Mouse (Mus musculus): ENCODE data around the gene Sulf2. TPM values are rescaled to one million over a fixed set of nuclear protein-coding genes. Genes with fewer than 3 reads are reported as not detected.

Sulf2 gene
- total RNA-seq, 2 experiments from 2014 or later: 89.6 to 94.7 TPM

DNA sequence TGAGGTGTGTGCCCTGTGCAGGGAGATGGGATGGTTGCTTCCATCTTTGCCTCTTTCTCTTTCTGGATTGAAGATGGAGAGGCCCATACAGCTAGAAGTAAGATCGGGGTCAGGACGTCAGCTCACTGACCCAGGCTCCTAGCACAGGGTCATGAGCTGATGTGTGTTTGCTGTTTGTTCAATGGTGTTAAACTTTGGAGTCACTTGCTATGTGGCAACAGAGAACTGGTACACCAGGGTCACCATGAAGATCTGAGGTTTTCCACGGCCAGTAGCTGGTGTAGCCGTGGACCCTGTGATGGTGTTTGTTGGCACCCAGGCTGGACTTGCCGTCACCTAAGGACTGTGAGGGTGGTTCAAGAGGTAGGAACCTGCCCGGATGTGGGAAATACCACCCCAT is 63.1 kb downstream of the Sulf2 start:
- no peak for DNase-seq (ENCODE audit: low spot score in 2 of 2)

DNA sequence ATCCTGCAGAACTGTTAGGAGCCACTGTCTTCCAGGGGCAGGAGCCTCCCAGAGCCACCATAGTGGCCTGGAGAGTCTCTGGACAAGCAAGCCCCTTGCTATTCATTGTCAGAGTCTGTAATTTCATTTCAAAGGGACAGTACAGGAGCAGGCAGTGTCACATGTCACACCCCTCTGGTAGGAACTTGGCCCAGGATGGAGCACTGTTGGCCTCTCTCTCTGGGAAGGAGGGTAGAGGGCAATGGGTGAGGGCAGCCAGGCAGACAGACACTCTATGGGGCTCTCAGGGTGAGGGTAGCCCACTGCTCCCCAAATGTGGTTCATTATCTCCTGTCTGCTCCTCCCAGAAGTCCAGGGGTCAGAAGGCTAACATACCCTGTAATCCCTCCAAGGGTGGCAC is 63.9 kb downstream of the Sulf2 start:
- no peak for DNase-seq (ENCODE audit: low spot score in 2 of 2)

DNA sequence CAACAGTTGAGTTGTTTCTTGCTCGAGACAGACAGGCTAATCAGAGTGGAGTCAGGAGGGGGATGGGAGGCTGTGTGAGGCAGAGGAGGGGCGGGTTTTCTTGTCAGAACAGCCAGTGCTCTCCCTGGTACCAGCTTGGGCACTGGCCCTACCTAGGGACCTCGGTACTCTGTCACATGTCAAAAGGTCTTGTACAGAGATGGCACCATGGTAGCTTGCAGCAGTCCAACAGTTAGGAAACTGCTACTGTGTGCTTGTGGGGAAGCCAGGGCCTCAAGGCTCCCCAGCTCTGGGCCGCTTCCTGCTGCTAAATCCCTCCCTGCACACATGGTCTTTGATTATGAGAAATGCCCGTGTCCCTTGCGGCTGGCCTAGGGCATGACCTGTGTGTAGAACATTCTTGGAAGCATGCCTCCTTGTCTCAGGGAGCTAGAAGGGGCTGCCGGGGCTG is 65.3 kb downstream of the Sulf2 start:
- DNase-seq (ENCODE audit: low spot score in 2 of 2): no peak

DNA sequence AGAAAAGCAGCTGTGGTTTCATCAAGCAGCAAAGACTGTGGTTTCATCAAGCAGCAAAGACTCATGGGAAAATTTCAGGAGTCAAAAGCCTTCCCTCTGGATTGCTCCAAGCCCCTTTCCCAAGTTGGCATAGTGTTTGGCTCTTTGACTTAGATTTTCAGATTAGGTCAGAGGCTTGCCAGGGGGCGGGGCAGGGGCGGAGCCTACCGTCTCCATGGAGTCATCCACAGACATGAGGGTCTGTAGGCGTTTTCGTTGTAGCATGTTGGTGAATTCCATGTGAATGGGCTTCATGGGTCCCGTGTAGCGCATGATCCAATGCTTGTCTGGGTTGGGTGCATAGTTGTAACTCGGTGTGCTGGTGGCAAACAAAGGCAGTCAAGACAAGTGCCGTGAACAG is 66.5 kb downstream of the Sulf2 start:
- no peak for DNase-seq (ENCODE audit: low spot score in 2 of 2)

DNA sequence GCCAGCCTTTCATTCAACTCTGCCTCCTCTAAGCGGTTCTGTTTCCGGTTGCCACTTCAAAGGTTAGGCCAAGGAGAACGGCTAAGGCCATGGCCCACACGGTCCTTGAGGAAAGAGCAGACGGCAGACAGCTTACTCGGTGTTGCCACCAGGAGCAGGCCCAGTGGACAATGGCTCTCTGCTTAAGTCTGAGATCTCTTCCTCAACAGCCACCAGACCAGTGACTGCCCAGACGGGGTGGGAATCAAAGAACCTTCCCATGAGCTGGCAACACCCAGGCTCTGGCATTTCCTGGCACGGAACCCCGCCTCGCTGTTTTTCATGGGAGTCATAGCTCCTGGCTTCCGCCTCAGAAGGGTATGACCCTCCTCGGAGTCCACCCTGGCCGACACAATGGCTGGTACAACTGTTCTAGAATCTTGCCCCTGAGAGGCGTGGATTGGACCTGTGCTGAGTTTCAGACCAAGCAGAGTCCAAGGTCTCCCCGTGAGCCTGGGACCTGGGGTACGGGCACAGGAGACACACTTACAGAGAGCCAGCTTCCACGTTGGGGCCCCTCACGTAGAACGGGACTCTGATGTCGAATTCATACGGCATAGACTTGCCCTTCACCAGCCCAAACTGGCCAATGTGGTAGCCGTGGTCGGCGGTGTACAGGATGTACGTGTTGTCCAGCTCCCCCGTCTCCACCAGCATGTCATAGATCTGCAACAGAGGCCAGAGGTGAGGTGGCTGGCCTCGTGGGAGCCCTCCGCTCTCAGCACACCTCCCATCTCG is 68.8 kb downstream of the Sulf2 start:
- DNase-seq (ENCODE audit: low spot score in 2 of 2): no peak

DNA sequence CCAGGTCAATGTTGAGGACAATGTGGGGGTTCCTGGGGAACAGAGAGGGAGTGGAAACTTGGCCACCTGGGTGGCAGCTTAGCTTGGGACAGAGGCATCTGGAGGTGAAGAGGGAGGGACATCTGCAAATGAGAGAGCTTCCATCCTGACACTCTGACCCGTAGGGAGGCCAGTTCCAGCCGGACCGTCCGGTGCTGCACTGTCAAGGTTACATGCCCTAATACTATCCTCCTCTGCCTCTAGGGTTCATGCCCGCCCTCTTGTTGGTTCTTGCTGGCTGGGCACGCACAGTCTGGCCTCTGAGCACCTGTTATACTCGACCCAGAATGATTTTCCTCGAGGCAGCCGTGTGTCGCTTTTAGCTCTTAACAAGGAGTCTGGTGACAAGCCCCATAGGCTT is 69.7 kb downstream of the Sulf2 start:
- no peak for DNase-seq (ENCODE audit: low spot score in 2 of 2)

DNA sequence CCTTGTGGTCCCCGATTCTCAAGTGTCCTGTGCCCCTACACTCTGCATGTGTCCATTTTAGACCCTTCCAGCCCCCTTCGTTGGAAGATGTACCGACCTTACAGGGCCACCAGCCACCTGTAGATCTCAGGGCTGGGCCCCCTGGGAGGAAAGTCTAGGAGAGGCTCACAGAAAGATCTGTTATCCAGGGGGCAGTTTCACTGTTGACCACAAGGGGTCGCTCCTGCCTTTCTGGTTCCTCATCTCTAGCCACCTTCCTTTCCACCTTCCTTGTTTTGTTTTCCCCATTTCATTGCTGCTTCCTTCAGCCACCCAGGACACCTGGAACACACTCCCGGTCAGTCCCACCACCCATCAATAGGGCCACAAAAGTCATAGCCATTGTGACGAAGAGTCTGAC is 70.5 kb downstream of the Sulf2 start:
- peak in 1 of 2 experiments; percentile 52 for DNase-seq (ENCODE audit: low spot score in 2 of 2)

DNA sequence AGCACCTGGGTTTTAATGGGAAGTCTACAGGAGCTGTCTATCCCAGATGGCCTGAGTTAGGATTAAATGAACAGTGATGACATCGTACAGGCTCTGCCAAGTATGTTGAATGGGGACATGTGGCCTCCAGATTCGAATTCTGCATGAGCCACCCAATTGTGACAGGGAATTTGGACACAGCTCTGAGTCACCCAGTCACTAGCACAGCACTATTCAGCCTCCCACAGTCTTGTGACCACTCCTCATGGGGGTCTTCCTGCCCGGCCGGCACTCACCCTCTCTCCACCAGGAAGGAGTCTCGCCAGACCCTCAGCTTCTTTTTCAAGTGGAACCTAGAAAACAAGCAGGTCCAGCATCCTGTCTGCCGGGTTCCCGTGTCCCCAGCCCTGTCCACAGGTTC is 71.4 kb downstream of the Sulf2 start:
- DNase-seq (ENCODE audit: low spot score in 2 of 2): no peak

DNA sequence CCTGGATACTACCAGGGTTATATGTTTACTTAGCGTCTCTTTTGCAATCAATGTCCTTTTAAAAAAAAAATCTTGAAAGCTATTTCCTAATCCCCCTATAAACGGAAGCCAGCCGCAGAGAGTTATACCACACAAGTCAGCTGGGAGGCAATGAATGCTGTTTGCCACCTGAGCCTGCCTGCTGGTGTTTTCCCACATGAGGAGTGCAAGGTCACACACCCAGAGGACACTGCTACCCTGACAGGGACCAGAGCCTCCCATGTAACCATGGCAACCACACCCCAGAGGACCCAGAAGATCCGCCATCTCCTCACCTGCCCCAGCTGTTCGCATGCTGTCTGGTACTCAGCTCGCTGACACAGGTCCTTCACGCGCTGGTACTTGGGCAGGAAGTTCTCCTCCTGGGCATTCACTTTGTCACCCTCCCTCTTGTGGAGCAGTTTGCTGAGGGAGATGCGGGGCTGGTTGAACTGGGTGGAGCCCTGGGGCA is 71.9 kb downstream of the Sulf2 start:
- no peak for DNase-seq (ENCODE audit: low spot score in 2 of 2)

DNA sequence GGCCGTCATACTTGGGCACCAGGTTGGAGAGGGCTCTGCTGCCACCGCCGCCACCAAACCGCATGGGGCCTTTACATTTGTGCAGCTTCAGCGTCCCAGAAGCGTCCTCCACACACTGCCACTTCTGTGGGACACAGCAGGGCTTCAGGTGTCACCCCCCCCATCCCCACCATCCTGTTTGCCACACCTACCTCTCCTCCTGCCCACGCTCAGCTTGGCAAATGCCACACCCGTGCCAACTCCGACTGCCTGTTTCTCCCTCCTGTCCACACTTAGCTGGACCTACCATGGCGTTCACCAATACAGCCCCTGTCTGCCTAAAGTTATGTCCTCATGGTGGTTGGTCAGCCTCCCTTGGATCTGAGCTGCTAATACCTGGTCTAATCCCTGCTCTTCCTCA is 72.8 kb downstream of the Sulf2 start:
- no peak for DNase-seq (ENCODE audit: low spot score in 2 of 2)

DNA sequence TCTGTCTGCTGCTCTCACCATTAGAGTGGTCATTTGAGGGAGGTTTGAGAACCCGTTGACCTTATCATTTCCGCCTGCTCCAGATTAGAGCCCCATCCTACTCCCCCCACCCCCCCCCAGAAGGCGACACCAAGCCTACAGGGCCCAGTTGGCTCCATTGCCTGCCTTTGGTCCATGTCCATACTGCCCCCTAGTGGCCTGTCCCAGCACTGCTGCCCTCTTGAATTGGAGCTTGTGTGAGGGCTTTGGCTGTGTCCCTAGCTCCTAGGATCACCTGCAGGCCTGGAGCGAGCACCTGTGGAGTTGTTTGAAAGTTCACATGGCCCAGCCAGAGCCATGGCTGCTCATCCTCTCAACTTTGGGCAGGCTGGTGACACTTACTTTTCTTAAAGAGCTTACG is 73.3 kb downstream of the Sulf2 start:
- DNase-seq (ENCODE audit: low spot score in 2 of 2): peak; percentile 63 to 74

DNA sequence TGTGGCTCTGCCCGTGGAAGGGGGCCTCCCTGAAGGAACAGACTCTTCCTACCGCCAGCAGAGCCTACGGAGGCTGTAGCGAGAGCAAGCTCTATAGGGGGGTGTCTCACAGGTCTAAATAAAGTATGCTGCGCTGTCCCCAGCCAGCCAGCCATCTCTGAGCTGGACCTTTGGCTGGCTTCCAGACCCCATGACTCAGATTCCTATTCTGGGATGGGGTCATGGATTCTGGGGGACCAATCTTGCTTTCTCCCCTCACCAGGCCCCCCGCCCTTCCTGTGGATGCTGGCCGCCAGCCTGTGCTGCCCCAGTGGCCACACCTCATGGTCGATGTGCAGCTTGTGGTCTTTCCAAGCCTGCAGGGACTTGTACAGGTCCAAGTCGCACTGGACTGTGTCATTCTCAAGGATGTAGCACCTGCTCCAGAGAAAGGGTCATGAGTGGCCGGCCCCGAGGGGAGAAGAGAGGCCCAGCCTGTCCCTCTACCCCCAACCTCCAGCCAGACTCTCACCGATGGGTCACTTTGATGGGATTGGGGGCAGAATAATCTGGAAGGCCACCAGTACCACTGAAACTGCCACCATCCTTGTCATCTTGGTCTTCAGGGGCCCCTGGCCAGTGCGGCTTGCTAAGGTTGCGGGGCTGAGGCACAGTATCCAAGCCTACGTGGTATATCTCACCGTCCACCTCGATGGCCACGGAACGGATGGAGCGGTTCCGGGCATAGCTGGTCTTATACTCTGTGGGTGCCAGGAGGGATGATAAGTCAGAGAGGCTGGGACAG is 74.3 kb downstream of the Sulf2 start:
- no peak for DNase-seq (ENCODE audit: low spot score in 2 of 2)

DNA sequence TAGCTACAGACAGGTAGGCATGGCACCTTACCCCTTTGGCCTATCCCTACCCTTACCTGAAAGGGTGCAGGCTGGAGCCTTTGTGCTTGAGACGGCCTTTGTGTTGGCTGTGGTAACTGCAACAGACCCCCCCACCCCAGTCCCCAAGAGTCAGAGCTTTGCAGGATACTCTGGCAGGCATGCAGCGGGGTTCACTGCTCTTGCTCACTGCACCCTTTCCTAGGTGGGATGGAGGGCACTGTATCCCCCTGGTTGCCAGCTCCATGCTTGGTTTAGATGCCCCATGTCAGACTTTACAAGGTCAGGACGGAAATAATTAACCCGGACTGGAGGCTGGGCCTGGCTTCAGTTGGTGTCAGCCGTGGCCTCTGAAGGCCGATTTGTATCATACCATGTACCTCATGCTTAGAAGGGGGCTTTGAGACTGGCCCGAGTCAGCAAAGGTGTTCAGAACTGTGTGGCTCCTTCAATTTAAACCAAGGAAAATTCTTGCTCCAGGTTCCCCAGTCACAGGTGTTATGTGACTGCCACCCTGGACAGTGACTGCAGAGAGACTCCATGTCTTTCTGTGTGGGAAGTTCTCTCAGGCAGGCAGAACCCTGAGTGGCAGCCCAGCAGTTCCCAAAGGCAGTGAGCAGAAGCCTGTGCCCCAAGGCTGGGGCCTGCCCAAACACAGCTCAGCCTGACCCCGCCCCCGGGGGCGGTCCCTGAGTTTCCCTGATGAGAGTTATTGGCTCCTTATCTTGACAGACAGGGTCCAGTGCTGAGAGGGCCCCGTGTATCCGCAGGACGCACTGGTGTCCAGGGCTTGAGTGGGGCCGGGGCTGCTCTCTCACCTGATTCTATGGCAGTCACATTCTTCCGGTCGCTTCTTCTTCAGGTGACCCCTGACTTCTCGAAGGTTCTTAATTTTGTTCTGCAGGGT is 75.2 kb downstream of the Sulf2 start:
- DNase-seq (ENCODE audit: low spot score in 2 of 2): peak; percentile 45 to 61

DNA sequence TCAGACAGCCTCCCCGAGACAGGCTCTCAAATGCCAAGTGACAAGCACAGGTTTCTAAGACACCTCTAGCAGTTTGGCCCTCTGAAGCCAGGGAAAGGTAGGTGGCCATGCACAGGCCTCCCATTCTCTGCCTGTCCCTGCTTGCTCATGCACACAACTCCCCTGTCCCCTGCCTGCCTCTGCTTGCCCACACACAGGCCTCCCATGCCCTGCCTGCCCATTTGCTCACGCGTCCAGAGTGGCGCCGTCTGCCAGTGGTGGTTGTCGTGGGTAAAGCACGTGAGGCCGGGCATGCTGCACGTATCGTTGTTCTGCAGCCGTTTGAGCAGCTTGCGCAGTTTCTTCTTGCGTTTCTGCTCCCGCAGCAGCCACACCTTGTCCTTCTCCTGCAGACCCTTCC is 76.2 kb downstream of the Sulf2 start:
- no peak for DNase-seq (ENCODE audit: low spot score in 2 of 2)

DNA sequence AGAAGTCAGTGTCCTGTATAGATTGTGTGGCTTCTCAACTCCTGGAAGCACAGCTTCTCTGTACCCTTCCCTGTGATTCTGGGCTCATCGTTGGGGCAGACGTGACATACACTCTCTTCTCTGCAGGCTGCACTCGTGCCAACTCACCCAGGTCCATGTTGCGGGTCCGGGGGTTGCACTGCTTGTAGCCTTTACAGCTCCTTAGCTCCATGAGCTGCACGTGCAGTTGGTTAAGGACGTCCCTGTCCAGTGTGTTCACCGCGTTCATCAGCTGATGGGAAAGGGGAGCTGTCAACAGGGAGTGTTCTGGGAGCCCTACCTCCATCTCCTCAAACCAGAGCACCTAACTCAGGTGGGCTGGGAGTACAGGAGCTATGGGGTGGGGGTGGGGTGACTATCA is 78.1 kb downstream of the Sulf2 start:
- DNase-seq (ENCODE audit: low spot score in 2 of 2): no peak

DNA sequence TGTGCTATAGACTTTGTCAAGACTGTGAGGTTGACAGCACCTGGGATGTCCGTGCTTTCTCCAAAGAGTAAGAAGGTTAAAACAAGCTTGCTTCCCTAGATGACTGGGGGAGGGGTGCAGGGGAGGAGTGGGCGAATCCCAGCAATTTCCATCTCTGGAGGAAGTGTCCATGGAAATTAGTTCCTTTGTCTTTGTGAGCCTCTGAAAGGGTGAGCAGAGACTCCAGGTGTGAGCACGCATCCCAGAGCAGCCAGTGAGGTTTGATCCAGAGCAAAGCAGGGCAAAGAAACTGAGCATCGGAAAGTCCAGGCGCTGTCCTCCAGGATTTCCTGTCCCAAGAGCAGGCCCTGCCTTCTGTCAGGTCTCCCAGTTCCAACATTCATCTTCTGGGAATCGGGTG is 81.1 kb downstream of the Sulf2 start:
- no peak for DNase-seq (ENCODE audit: low spot score in 2 of 2)

DNA sequence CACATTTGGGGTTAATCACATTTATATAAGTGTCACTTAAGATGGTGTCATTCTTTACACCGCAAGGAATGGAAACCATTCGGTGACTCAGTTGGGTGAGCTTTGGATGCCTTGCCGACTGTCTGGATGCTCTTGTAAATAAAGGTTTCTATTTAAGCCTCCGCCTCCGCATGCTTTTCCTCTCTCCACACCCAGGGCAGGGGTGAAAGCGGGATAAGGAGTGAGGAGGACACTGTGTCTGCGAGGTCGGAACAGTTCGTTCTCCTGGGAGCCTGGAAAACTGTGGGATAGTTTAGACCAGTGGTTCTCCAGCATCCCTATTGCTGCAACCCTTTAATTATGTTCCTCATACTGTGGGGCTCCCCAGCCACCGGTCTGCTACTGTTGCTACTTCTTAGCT is 82.4 kb downstream of the Sulf2 start:
- DNase-seq (ENCODE audit: low spot score in 2 of 2): no peak

DNA sequence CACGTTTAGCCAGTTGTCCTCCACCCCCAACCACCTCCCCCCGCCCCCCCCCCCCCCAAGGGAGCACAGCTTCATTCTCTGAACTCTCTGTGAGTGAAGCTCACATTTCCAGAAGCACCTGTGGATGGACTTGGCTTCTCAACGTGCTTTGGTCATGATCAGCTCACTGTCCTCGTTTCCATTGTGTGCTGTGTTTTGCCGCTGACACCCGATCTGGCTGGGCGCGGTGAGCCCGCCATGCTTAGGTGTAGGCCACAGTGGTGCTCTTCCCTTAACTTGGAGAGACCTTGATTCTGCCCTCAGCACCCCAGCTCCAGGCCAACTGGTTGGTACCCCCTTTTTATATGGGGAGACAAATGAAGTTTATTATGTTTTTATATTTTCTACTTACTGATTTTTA is 83.6 kb downstream of the Sulf2 start:
- no peak for DNase-seq (ENCODE audit: low spot score in 2 of 2)

DNA sequence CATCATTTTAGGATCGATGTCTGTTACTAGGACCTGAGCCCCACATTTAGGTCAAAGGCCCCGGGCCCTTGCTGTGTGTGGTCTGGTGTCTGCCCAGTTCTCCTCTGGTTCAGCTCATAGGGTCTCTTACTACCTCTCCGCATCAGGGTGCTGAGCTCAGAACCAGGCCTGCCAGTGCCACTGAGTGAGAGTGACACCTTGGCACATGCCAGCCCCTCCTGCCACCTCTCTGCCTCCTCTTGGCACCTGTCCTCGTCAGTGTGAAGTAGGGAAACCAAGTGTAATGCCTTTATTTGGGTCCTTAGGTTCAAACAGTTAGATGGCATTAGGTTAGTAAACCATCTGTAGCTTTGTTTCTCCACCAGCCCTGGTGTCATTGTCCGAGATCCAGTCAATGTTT is 84.0 kb downstream of the Sulf2 start:
- no peak for DNase-seq (ENCODE audit: low spot score in 2 of 2)

DNA sequence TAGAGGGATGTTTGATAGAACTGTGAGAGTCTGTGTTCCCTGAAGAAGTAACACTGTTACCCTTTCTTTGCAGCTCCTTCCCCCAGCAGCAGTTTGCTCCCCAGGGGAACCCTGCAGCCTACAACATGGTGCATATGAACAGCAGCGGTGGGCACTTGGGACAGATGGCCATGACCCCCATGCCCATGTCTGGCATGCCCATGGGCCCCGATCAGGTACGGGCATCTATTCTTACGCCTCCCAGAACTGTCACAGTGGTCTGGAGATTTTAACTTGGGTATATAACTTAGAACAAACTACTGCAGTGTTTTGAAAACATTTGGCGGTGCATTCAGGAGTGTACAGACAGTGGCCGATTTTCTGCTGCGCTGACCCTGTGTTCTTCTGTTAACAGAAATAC is 85.7 kb downstream of the Sulf2 start:
- DNase-seq (ENCODE audit: low spot score in 2 of 2): no peak

DNA sequence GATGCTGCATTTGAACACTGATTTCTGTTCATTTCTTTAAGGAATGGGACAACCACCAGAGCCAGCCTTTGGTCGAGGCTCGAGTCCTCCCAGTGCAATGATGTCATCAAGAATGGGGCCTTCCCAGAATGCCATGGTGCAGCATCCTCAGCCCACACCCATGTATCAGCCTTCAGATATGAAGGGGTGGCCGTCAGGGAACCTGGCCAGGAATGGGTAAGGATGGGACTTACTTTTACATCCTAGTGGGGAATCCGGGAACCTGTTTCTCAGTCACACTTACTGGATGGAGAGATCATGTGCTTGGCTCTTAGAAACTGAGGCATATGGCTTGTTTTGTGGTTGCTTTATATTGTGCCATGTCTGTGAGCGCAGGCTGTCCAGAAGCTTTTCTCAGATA is 86.3 kb downstream of the Sulf2 start:
- no peak for DNase-seq (ENCODE audit: low spot score in 2 of 2)

All from adrenal gland, postnatal 4 days (tissue).